12 mouse cellular contexts compared by ENCODE assay signal in genomic region chr5:131531744-131532552, GRCm38 (mm10).
DNase-seq lines count a peak whose midpoint lies in the region; ATAC-seq lines count a peak whose summit lies in the region.
"Had no signal": no experiment of that assay in that cellular context is flagged by ENCODE, and none has a peak within 500 bp of the region (broad histone marks: within the 10 kb centered on the region; RNA-seq: fewer than 3 reads in every experiment).

No protein-coding gene starts in this region.

- no peaks in the 10 kb centered on the region for H3K27me3 ChIP-seq in limb, embryonic 11.5 days (ENCODE audit: control insufficient read depth, insufficient read depth, low read length)
- no peaks in the 10 kb centered on the region for H3K27me3 ChIP-seq in limb, embryonic 10.5 days (ENCODE audit: low read depth, poor library complexity, severe bottlenecking)
- H3K27me3 ChIP-seq in hindbrain, embryonic 11.5 days (ENCODE audit: control insufficient read depth, insufficient read depth, low read length) = no peaks in the 10 kb centered on the region
- H3K27me3 ChIP-seq in midbrain, embryonic 11.5 days (ENCODE audit: control insufficient read depth, insufficient read depth, low read length) = no peaks in the 10 kb centered on the region

- H3K4me1 ChIP-seq in limb, embryonic 11.5 days (ENCODE audit: control insufficient read depth, insufficient read depth, low read length) = peaks cover 40% of the 10 kb centered on the region
- peaks cover 84% of the 10 kb centered on the region for H3K4me1 ChIP-seq in limb, embryonic 10.5 days
- peaks cover 9% of the 10 kb centered on the region for H3K4me1 ChIP-seq in hindbrain, embryonic 11.5 days (replicated peaks; ENCODE audit: control insufficient read depth, insufficient read depth, low read length)
- H3K4me1 ChIP-seq in midbrain, embryonic 11.5 days (ENCODE audit: control insufficient read depth, insufficient read depth, low read length) = peaks cover 70% of the 10 kb centered on the region

- no peak for ATAC-seq in limb, embryonic 11.5 days (ENCODE audit: insufficient number of reproducible peaks, low FRiP score, low TSS enrichment, low read depth)
- ATAC-seq in hindbrain, embryonic 11.5 days (ENCODE audit: low FRiP score) = peak; percentile 48
- peak; percentile 83 for ATAC-seq in midbrain, embryonic 11.5 days (ENCODE audit: low FRiP score)
- ATAC-seq: lung, postnatal 0 days had no signal

- H3K9ac ChIP-seq in limb, embryonic 11.5 days (ENCODE audit: low read length) = no peak overlapping the region
- no peak overlapping the region for H3K9ac ChIP-seq in hindbrain, embryonic 11.5 days (ENCODE audit: low read depth, low read length)
- H3K9ac ChIP-seq in midbrain, embryonic 11.5 days (ENCODE audit: low read length) = no peak overlapping the region

- no peak for DNase-seq in limb, embryonic 11.5 days (ENCODE audit: low spot score)
- no peak for DNase-seq in limb, embryonic 10.5 days (ENCODE audit: low spot score)
- no peak for DNase-seq in hindbrain, embryonic 11.5 days (ENCODE audit: low spot score)
- no peak for DNase-seq in midbrain, embryonic 11.5 days (ENCODE audit: low spot score, missing footprints)
- no peak for DNase-seq in testis, postnatal 10 days (ENCODE audit: low spot score)
- no peak for DNase-seq in kidney, postnatal 14 days
- no peak for DNase-seq in gastrocnemius, adult 18-20 months (ENCODE audit: low spot score)
- no peak for DNase-seq in c-Kit-positive CD71-positive TER-119-positive erythroid progenitor cells, embryonic 14.5 days (ENCODE audit: low spot score)
- DNase-seq: cerebellum, postnatal 14 days; kidney, adult 18-20 months had no signal

- H3K4me3 ChIP-seq in limb, embryonic 11.5 days (ENCODE audit: low read depth, low read length) = no peak overlapping the region
- H3K4me3 ChIP-seq in limb, embryonic 10.5 days = no peak overlapping the region
- H3K4me3 ChIP-seq in hindbrain, embryonic 11.5 days (ENCODE audit: low read depth, low read length) = peak overlapping the region; percentile 14; the same call in 1 of the 2 replicates
- peak overlapping the region; percentile 13; the same call in 1 of the 2 replicates for H3K4me3 ChIP-seq in midbrain, embryonic 11.5 days (ENCODE audit: low read depth, low read length)

- H3K9me3 ChIP-seq in limb, embryonic 11.5 days (ENCODE audit: control insufficient read depth, low read length) = no peaks in the 10 kb centered on the region
- H3K9me3 ChIP-seq in limb, embryonic 10.5 days (replicated peaks) = no peaks in the 10 kb centered on the region
- no peaks in the 10 kb centered on the region for H3K9me3 ChIP-seq in hindbrain, embryonic 11.5 days (ENCODE audit: control insufficient read depth, low read length)
- no peaks in the 10 kb centered on the region for H3K9me3 ChIP-seq in midbrain, embryonic 11.5 days (ENCODE audit: control insufficient read depth, low read length)

- H3K36me3 ChIP-seq in limb, embryonic 11.5 days (ENCODE audit: control insufficient read depth, insufficient read depth, low read length) = no peaks in the 10 kb centered on the region; the same call in 1 of the 2 replicates
- peaks cover 59% of the 10 kb centered on the region for H3K36me3 ChIP-seq in limb, embryonic 10.5 days
- no peaks in the 10 kb centered on the region for H3K36me3 ChIP-seq in hindbrain, embryonic 11.5 days (ENCODE audit: control insufficient read depth, insufficient read depth, low read length)
- H3K36me3 ChIP-seq in midbrain, embryonic 11.5 days (ENCODE audit: control insufficient read depth, insufficient read depth, low read length) = no peaks in the 10 kb centered on the region

- no peak overlapping the region for H3K27ac ChIP-seq in limb, embryonic 11.5 days (replicated peaks; ENCODE audit: low read depth, low read length)
- H3K27ac ChIP-seq in limb, embryonic 10.5 days = no peak overlapping the region
- H3K27ac ChIP-seq in hindbrain, embryonic 11.5 days (ENCODE audit: low read depth, low read length) = no peak overlapping the region
- no peak overlapping the region; the same call in 1 of the 2 replicates for H3K27ac ChIP-seq in midbrain, embryonic 11.5 days (ENCODE audit: low read depth, low read length)

- WGBS in limb, embryonic 11.5 days = 60% methylated on average over 15 of the region's 15 CpGs
- 60% methylated on average over 15 of the region's 15 CpGs for WGBS in limb, embryonic 10.5 days
- 31% methylated on average over 15 of the region's 15 CpGs for WGBS in hindbrain, embryonic 11.5 days
- 14% methylated on average over 15 of the region's 15 CpGs for WGBS in midbrain, embryonic 11.5 days

- 0 out of 2 replicates have a peak overlapping the region, but pooled peaks have one; percentile 2 for H3K4me2 ChIP-seq in limb, embryonic 11.5 days (ENCODE audit: low read depth, severe bottlenecking)
- H3K4me2 ChIP-seq in hindbrain, embryonic 11.5 days (replicated peaks; ENCODE audit: low read depth, low read length) = peak overlapping the region; percentile 32
- H3K4me2 ChIP-seq in midbrain, embryonic 11.5 days = peak overlapping the region; percentile 35
- H3K4me2 ChIP-seq: liver, embryonic 11.5 days had no signal

Comparison
In these comparisons a context has a peak if more than half of its experiments do, and no peak if none do; other contexts are left out.
1. H3K4me3 ChIP-seq: peak in hindbrain, embryonic 11.5 days (single experiment) and midbrain, embryonic 11.5 days (single experiment); none in limb, embryonic 11.5 days (single experiment) and limb, embryonic 10.5 days (single experiment).
2. Peak in every context shown above with its lines, with median percentiles within 50 percentile points of each other: H3K4me2 ChIP-seq.